Mouse (Mus musculus) heart, embryonic 14.5 days (tissue): ENCODE results near the gene Slc16a12. TPM values are rescaled to one million over a fixed set of nuclear protein-coding genes. Genes with fewer than 3 reads are reported as not detected.

ENCODE experiments used
- ATAC-seq: fragments of 200-750 bp; cut with Nextera tagmentation; 2 replicates; pipeline ENCODE4 v1.8.0; 2017; ENCODE audit warnings: low read depth, moderate TSS enrichment; ENCODE audit not compliant: insufficient number of reproducible peaks, insufficient read depth, low FRiP score
- H3K27ac ChIP-seq, 2 experiments: fragments of 200-500 bp in 1 of 2; fragments of 300-500 bp in 1 of 2; sonication (generic) in 1 of 2; replicated peaks in 1 of 2; 2 replicates each; pipeline ENCODE4 v1.5.1; 2012 to 2014; ENCODE audit warnings: low read depth in 2 of 2, low read length in 2 of 2, control low read depth in 1 of 2, mild to moderate bottlenecking in 1 of 2, mixed read lengths in 1 of 2; ENCODE audit not compliant: control insufficient read depth in 1 of 2, insufficient read depth in 1 of 2
- H3K27me3 ChIP-seq: fragments of 300-500 bp; sonication (generic); 2 replicates; pipeline ENCODE4 v1.6.1; 2014; ENCODE audit warnings: mild to moderate bottlenecking, low read length, control low read depth; ENCODE audit not compliant: control insufficient read depth, insufficient read depth
- H3K36me3 ChIP-seq: fragments of 300-500 bp; sonication (generic); 2 replicates; pipeline ENCODE4 v1.6.1; 2014; ENCODE audit warnings: mild to moderate bottlenecking, control low read depth, low read length, mixed read lengths; ENCODE audit not compliant: control insufficient read depth, insufficient read depth
- H3K4me1 ChIP-seq, 2 experiments: fragments of 200-500 bp in 1 of 2; fragments of 300-500 bp in 1 of 2; sonication (generic) in 1 of 2; 2 replicates each; pipeline ENCODE4 v1.6.1; 2012 to 2014; ENCODE audit warnings: low read length in 2 of 2, control low read depth in 1 of 2, mixed read lengths in 1 of 2; ENCODE audit not compliant: control insufficient read depth in 2 of 2, insufficient read depth in 2 of 2
- H3K4me2 ChIP-seq: fragments of 300-500 bp; sonication (generic); 2 replicates; pipeline ENCODE4 v1.6.1; 2014; ENCODE audit warnings: mild to moderate bottlenecking, low read length
- H3K4me3 ChIP-seq, 2 experiments: fragments of 200-500 bp in 1 of 2; fragments of 300-500 bp in 1 of 2; sonication (generic) in 1 of 2; 2 replicates each; pipeline ENCODE4 v1.5.1; 2012 to 2014; ENCODE audit warnings: low read length in 2 of 2, mild to moderate bottlenecking in 2 of 2, control low read depth in 1 of 2, low read depth in 1 of 2, moderate library complexity in 1 of 2; ENCODE audit not compliant: control insufficient read depth in 1 of 2, insufficient read depth in 1 of 2
- H3K9ac ChIP-seq: fragments of 300-500 bp; sonication (generic); 2 replicates; pipeline ENCODE4 v1.6.1; 2014; ENCODE audit warnings: mild to moderate bottlenecking, low read length
- H3K9me3 ChIP-seq: fragments of 300-500 bp; sonication (generic); 2 replicates; pipeline ENCODE4 v1.6.1; 2016; ENCODE audit warnings: low read length, control low read depth; ENCODE audit not compliant: control insufficient read depth
- WGBS: fragments of 180-500 bp; shearing (Covaris S2); extraction: QIAGEN DNeasy Blood & Tissue Kit; methylation state at CpG from one replicate; pipeline ENCODE4 v1.1.7; 2014; 5-methylcytosine and 5-hydroxymethylcytosine counted together
- microRNA-seq: library from miRNA; unstranded; fragments of <30 nt; microRNA quantifications from one replicate; pipeline ENCODE4, GENCODE M21; 2016
- polyA plus RNA-seq: library from polyadenylated mRNA; unstranded; fragments of >200 nt; fragmentation: Nextera tagmentation; extraction: Ambion mirVana; gene quantifications from 2 replicates; pipeline ENCODE4 v1.2.1, GENCODE M21; 2014

Gene Slc16a12
- polyA plus RNA-seq, 1 experiment from 2014 or later = 19.7 TPM

- Histone ChIP-seq H3K4me3 (no peak overlapping the region), H3K9ac (no peak overlapping the region), H3K4me2 (no peak overlapping the region), H3K27me3 (no peaks in the 10 kb centered on the region), H3K4me1 (no peaks in the 10 kb centered on the region), H3K27ac (no peak overlapping the region), H3K9me3 (no peaks in the 10 kb centered on the region), H3K36me3 (no peaks in the 10 kb centered on the region)
- no peak for ATAC-seq
- WGBS = 74% methylated on average over 4 of the region's 4 CpGs
Observed at GRCm38 (mm10) chr19:34624663-34625062, 122.4 kb downstream of the Slc16a12 start.

GRCm38 (mm10) chr19:34623781-34624180 is 123.3 kb downstream of the Slc16a12 start:
- Histone ChIP-seq H3K9ac (no peak overlapping the region), H3K36me3 (no peaks in the 10 kb centered on the region), H3K4me3 (no peak overlapping the region), H3K4me1 (no peaks in the 10 kb centered on the region), H3K9me3 (no peaks in the 10 kb centered on the region), H3K27me3 (no peaks in the 10 kb centered on the region), H3K27ac (no peak overlapping the region), H3K4me2 (no peak overlapping the region)
- ATAC-seq = no peak
- 86% methylated on average over 6 of the region's 6 CpGs for WGBS

GRCm38 (mm10) chr19:34620871-34621270 is 126.2 kb downstream of the Slc16a12 start:
- WGBS = 86% methylated on average over 5 of the region's 5 CpGs
- no peaks in the 10 kb centered on the region for H3K27me3 ChIP-seq
- no peak for ATAC-seq

More at GRCm38 (mm10) chr19:34620871-34621270, 126.2 kb downstream of the Slc16a12 start:
- Histone ChIP-seq H3K9me3 (no peaks in the 10 kb centered on the region), H3K9ac (no peak overlapping the region), H3K36me3 (no peaks in the 10 kb centered on the region), H3K27ac (no peak overlapping the region), H3K4me2 (no peak overlapping the region), H3K4me1 (no peaks in the 10 kb centered on the region), H3K4me3 (no peak overlapping the region)

Small RNA genes within 50 kb of the gene (microRNA-seq; reads per million reads assigned to microRNA genes)
- not detected for gene Gm27476

Other genes starting within 250 kb of the Slc16a12 start
- 37.0 and 37.9 TPM in 2 replicates for gene Lipa, start 219.8 kb downstream of the Slc16a12 start, polyA plus RNA-seq
- gene Ifit2, start 196.6 kb downstream of the Slc16a12 start, polyA plus RNA-seq = 9.0 and 10.7 TPM in 2 replicates
- gene Ifit3, start 163.8 kb downstream of the Slc16a12 start, polyA plus RNA-seq = 1.2 and 1.7 TPM in 2 replicates
- gene Ifit1bl1, start 145.3 kb downstream of the Slc16a12 start, polyA plus RNA-seq = 2.3 and 2.6 TPM in 2 replicates
- gene Ifit3b, start 139.3 kb downstream of the Slc16a12 start, polyA plus RNA-seq = 0.30 and 0.54 TPM in 2 replicates
- 1.0 and 1.1 TPM in 2 replicates for gene Ifit1bl2, start 106.5 kb downstream of the Slc16a12 start, polyA plus RNA-seq
- 0.43 and 1.1 TPM in 2 replicates for gene Ifit1, start 106.4 kb downstream of the Slc16a12 start, polyA plus RNA-seq
- 17.5 and 19.4 TPM in 2 replicates for gene Pank1, start 132.2 kb upstream of the Slc16a12 start, polyA plus RNA-seq
- gene Kif20b, start 175.1 kb upstream of the Slc16a12 start, polyA plus RNA-seq = 33.2 and 38.0 TPM in 2 replicates